Mouse (Mus musculus): ENCODE measurements at regions not wholly inside any gene's neighbourhood (a gene's known extent, or its start where the extent isn't known, plus 50 kb on each side); places are given as distances from the start of the nearest gene placed in this dataset.
A peak's percentile ranks its signal among the peaks of the same experiment; 100 is the strongest.

- Histone ChIP-seq H3K9me3 (ENCODE audit: low read length) (no peaks in the 10 kb centered on the region), H3K9ac (replicated peaks; ENCODE audit: low read length) (no peak overlapping the region), H3K36me3 (ENCODE audit: insufficient read depth, low read length) (no peaks in the 10 kb centered on the region), H3K4me3 (ENCODE audit: low read length) (no peak overlapping the region), H3K27me3 (ENCODE audit: insufficient read depth, low read length) (no peaks in the 10 kb centered on the region), H3K27ac (no peak overlapping the region), H3K4me1 (ENCODE audit: insufficient read depth, low read length) (no peaks in the 10 kb centered on the region), H3K4me2 (ENCODE audit: low read depth, low read length) (no peak overlapping the region)
- ATAC-seq: no peak
- 88% methylated on average over 9 of the region's 9 CpGs for WGBS
- no peak for DNase-seq (ENCODE audit: low spot score)
- no peak for TF ChIP-seq CTCF (IDR thresholded peaks at IDR 0.05; ENCODE audit: low read depth)
These were observed 485.6 kb upstream of the 4930412O13Rik start for GRCm38 (mm10) chr2:9395379-9395999.

GRCm38 (mm10) chr2:9401461-9401860 is 479.6 kb upstream of the 4930412O13Rik start:
- no peak overlapping the region for H3K9ac ChIP-seq (replicated peaks; ENCODE audit: low read length)
- no peaks in the 10 kb centered on the region for H3K36me3 ChIP-seq (ENCODE audit: insufficient read depth, low read length)
- H3K4me2 ChIP-seq (ENCODE audit: low read depth, low read length): no peak overlapping the region
- no peaks in the 10 kb centered on the region for H3K9me3 ChIP-seq (ENCODE audit: low read length)
- no peaks in the 10 kb centered on the region for H3K4me1 ChIP-seq (ENCODE audit: insufficient read depth, low read length)
- H3K27ac ChIP-seq: no peak overlapping the region
- H3K27me3 ChIP-seq (ENCODE audit: insufficient read depth, low read length): no peaks in the 10 kb centered on the region
- ATAC-seq (no peak), DNase-seq (ENCODE audit: low spot score) (no peak)
- TF ChIP-seq CTCF (IDR thresholded peaks at IDR 0.05; ENCODE audit: low read depth): no peak
- 90% methylated on average over 7 of the region's 7 CpGs for WGBS
- H3K4me3 ChIP-seq (ENCODE audit: low read length): no peak overlapping the region

GRCm38 (mm10) chr2:9402281-9402680 is 478.8 kb upstream of the 4930412O13Rik start:
- Histone ChIP-seq H3K4me1 (ENCODE audit: insufficient read depth, low read length) (no peaks in the 10 kb centered on the region), H3K9me3 (ENCODE audit: low read length) (no peaks in the 10 kb centered on the region), H3K36me3 (ENCODE audit: insufficient read depth, low read length) (no peaks in the 10 kb centered on the region), H3K27ac (no peak overlapping the region), H3K27me3 (ENCODE audit: insufficient read depth, low read length) (no peaks in the 10 kb centered on the region), H3K4me3 (ENCODE audit: low read length) (no peak overlapping the region), H3K9ac (replicated peaks; ENCODE audit: low read length) (no peak overlapping the region), H3K4me2 (ENCODE audit: low read depth, low read length) (no peak overlapping the region)
- DNase-seq (ENCODE audit: low spot score) (no peak), ATAC-seq (no peak)
- no peak for TF ChIP-seq CTCF (IDR thresholded peaks at IDR 0.05; ENCODE audit: low read depth)
- 55% methylated on average over 2 of the region's 2 CpGs for WGBS

DNA sequence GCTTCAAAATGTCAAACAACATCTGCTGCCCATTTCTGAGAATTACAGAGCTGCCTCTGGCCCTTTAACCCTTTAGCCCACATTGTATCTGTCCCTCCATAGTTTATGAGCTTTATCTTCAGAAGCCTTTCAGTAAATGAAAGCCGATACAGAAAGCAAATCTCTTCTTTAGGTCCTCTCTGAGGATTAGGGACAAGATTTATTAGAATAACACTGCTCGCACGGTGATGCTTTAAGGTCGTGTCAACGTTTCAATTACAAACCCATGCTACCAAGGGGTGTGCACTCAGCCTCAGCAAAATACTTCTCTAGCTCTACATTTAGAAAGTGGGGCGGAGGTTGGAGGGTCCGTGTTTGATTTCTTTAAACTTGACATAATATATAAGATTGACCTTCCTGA is 472.0 kb upstream of the 4930412O13Rik start:
- no peak overlapping the region for H3K9ac ChIP-seq (replicated peaks; ENCODE audit: low read length)
- no peak overlapping the region for H3K4me2 ChIP-seq (ENCODE audit: low read depth, low read length)
- TF ChIP-seq CTCF (IDR thresholded peaks at IDR 0.05; ENCODE audit: low read depth): no peak
- DNase-seq (ENCODE audit: low spot score) (no peak), ATAC-seq (no peak)
- no peaks in the 10 kb centered on the region for H3K4me1 ChIP-seq (ENCODE audit: insufficient read depth, low read length)
- no peaks in the 10 kb centered on the region for H3K9me3 ChIP-seq (ENCODE audit: low read length)
- WGBS: 86% methylated on average over 7 of the region's 7 CpGs
- H3K27me3 ChIP-seq (ENCODE audit: insufficient read depth, low read length): no peaks in the 10 kb centered on the region
- H3K27ac ChIP-seq: no peak overlapping the region
- no peak overlapping the region for H3K4me3 ChIP-seq (ENCODE audit: low read length)
- no peaks in the 10 kb centered on the region for H3K36me3 ChIP-seq (ENCODE audit: insufficient read depth, low read length)

- Histone ChIP-seq H3K4me2 (ENCODE audit: low read depth, low read length) (no peak overlapping the region), H3K9me3 (ENCODE audit: low read length) (no peaks in the 10 kb centered on the region), H3K27ac (no peak overlapping the region), H3K4me3 (ENCODE audit: low read length) (no peak overlapping the region), H3K9ac (replicated peaks; ENCODE audit: low read length) (no peak overlapping the region), H3K27me3 (ENCODE audit: insufficient read depth, low read length) (no peaks in the 10 kb centered on the region), H3K4me1 (ENCODE audit: insufficient read depth, low read length) (no peaks in the 10 kb centered on the region), H3K36me3 (ENCODE audit: insufficient read depth, low read length) (no peaks in the 10 kb centered on the region)
- TF ChIP-seq CTCF (IDR thresholded peaks at IDR 0.05; ENCODE audit: low read depth): no peak
- 71% methylated on average over 8 of the region's 8 CpGs for WGBS
- no peak for ATAC-seq
- DNase-seq (ENCODE audit: low spot score): no peak
These were observed 458.4 kb upstream of the 4930412O13Rik start for GRCm38 (mm10) chr2:9422686-9423085.

GRCm38 (mm10) chr2:9423534-9423933 is 457.5 kb upstream of the 4930412O13Rik start:
- Histone ChIP-seq H3K36me3 (ENCODE audit: insufficient read depth, low read length) (no peaks in the 10 kb centered on the region), H3K27ac (no peak overlapping the region), H3K4me3 (ENCODE audit: low read length) (no peak overlapping the region), H3K9ac (replicated peaks; ENCODE audit: low read length) (no peak overlapping the region), H3K4me1 (ENCODE audit: insufficient read depth, low read length) (no peaks in the 10 kb centered on the region), H3K27me3 (ENCODE audit: insufficient read depth, low read length) (no peaks in the 10 kb centered on the region), H3K4me2 (ENCODE audit: low read depth, low read length) (no peak overlapping the region), H3K9me3 (ENCODE audit: low read length) (no peaks in the 10 kb centered on the region)
- no peak for DNase-seq (ENCODE audit: low spot score)
- WGBS: 17% methylated on average over 7 of the region's 7 CpGs
- ATAC-seq: no peak
- no peak for TF ChIP-seq CTCF (IDR thresholded peaks at IDR 0.05; ENCODE audit: low read depth)

- Histone ChIP-seq H3K4me3 (ENCODE audit: low read length) (no peak overlapping the region), H3K27me3 (ENCODE audit: insufficient read depth, low read length) (no peaks in the 10 kb centered on the region), H3K9ac (replicated peaks; ENCODE audit: low read length) (no peak overlapping the region), H3K9me3 (ENCODE audit: low read length) (no peaks in the 10 kb centered on the region), H3K4me1 (ENCODE audit: insufficient read depth, low read length) (no peaks in the 10 kb centered on the region), H3K4me2 (ENCODE audit: low read depth, low read length) (peak overlapping the region; percentile 6; the same call in 1 of the 2 replicates), H3K36me3 (ENCODE audit: insufficient read depth, low read length) (no peaks in the 10 kb centered on the region), H3K27ac (no peak overlapping the region)
- ATAC-seq: no peak
- DNase-seq (ENCODE audit: low spot score): peak; percentile 32
- TF ChIP-seq CTCF (IDR thresholded peaks at IDR 0.05; ENCODE audit: low read depth): no peak
- 33% methylated on average over 17 of the region's 17 CpGs for WGBS
These were observed 447.7 kb upstream of the 4930412O13Rik start for GRCm38 (mm10) chr2:9433110-9433940.
